Mouse (Mus musculus): ENCODE measurements at regions not wholly inside any gene's neighbourhood (a gene's known extent, or its start where the extent isn't known, plus 50 kb on each side); places are given as distances from the start of the nearest gene placed in this dataset.

GRCm38 (mm10) chr19:32921021-32921420 is 163.7 kb downstream of the Pten start:
- Histone ChIP-seq H3K27ac (replicated peaks; ENCODE audit: low read depth, low read length) (no peak overlapping the region), H3K4me3 (ENCODE audit: insufficient read depth, low read depth, low read length) (no peak overlapping the region), H3K4me1 (ENCODE audit: control insufficient read depth, insufficient read depth, insufficient read length, low read length) (no peaks in the 10 kb centered on the region; the same call in 1 of the 2 replicates)

DNA sequence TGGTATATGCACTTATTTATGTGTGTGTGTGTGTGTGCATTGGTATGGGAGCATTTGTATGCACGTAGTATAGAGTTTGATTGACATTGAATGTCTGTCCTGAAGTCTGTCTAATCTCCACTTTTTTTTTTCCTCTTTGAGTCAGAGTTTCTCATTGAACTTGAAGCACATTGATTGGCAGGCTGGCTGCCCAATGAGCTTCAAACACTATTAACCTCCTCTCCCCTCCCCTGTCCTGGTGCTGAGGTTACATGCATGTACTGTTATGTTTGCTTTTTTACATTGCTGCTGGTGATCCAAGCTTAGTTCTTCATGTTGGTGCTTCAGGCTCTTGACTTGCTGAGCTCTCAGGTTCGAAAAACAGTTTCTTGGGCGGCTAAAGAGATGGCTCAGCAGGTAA is 166.6 kb downstream of the Pten start:
- no peak overlapping the region for H3K4me3 ChIP-seq (ENCODE audit: insufficient read depth, low read depth, low read length)
- H3K27ac ChIP-seq (replicated peaks; ENCODE audit: low read depth, low read length): no peak overlapping the region
- H3K4me1 ChIP-seq (ENCODE audit: control insufficient read depth, insufficient read depth, insufficient read length, low read length): no peaks in the 10 kb centered on the region; the same call in 1 of the 2 replicates

- Histone ChIP-seq H3K4me1 (ENCODE audit: control insufficient read depth, insufficient read depth, insufficient read length, low read length) (no peaks in the 10 kb centered on the region; the same call in 1 of the 2 replicates), H3K27ac (replicated peaks; ENCODE audit: low read depth, low read length) (no peak overlapping the region), H3K4me3 (ENCODE audit: insufficient read depth, low read depth, low read length) (no peak overlapping the region)
These were observed 168.6 kb downstream of the Pten start for GRCm38 (mm10) chr19:32925628-32926505.

GRCm38 (mm10) chr19:32926571-32926970 is 169.3 kb downstream of the Pten start:
- Histone ChIP-seq H3K4me3 (ENCODE audit: insufficient read depth, low read depth, low read length) (no peak overlapping the region), H3K4me1 (ENCODE audit: control insufficient read depth, insufficient read depth, insufficient read length, low read length) (no peaks in the 10 kb centered on the region; the same call in 1 of the 2 replicates), H3K27ac (replicated peaks; ENCODE audit: low read depth, low read length) (no peak overlapping the region)

DNA sequence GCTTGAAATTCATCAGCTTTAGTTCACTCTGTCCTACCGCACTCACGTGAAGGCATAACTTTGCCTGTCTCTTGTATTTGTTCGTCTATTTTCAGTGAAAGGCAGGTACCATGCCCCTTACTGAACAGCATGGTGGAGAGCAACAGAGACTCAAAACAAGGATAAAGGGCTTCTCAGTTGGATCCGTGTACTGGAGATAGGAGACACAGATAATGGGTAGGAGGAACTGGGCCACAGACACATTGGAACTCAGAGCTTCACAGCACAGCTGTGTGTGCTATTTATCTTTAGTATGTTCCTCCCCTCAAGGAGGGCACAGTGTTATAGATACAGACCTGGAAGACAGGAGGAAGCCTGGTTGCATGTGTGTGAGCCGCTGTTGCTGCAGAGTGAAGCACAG is 176.4 kb downstream of the Pten start:
- H3K27ac ChIP-seq (replicated peaks; ENCODE audit: low read depth, low read length): no peak overlapping the region
- H3K4me3 ChIP-seq (ENCODE audit: insufficient read depth, low read depth, low read length): no peak overlapping the region
- no peaks in the 10 kb centered on the region; the same call in 1 of the 2 replicates for H3K4me1 ChIP-seq (ENCODE audit: control insufficient read depth, insufficient read depth, insufficient read length, low read length)

DNA sequence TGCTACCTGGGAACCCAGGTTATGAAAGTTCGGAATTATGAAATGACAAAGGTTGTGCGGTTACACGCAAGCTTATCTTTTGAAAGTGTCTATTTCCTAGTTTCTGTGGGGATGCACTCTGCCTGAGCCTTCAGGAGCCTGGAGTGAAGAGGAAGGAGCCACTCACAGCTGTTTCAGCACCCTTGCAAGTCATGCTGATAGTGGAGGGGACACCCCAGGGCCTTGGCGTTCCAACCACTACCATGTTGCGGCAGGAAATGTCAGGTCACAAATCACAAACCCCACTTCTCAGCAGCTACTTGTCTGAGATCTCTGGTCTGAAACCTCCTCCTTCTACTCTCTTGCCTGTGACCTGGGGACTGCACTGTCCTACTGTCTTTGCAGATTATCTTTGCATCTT is 178.3 kb downstream of the Pten start:
- peaks cover 2% of the 10 kb centered on the region; the same call in 1 of the 2 replicates for H3K4me1 ChIP-seq (ENCODE audit: control insufficient read depth, insufficient read depth, insufficient read length, low read length)
- H3K27ac ChIP-seq (replicated peaks; ENCODE audit: low read depth, low read length): no peak overlapping the region
- no peak overlapping the region for H3K4me3 ChIP-seq (ENCODE audit: insufficient read depth, low read depth, low read length)

- H3K4me1 ChIP-seq (ENCODE audit: control insufficient read depth, insufficient read depth, insufficient read length, low read length): peaks cover 2% of the 10 kb centered on the region; the same call in 1 of the 2 replicates
- H3K4me3 ChIP-seq (ENCODE audit: insufficient read depth, low read depth, low read length): no peak overlapping the region
- H3K27ac ChIP-seq (replicated peaks; ENCODE audit: low read depth, low read length): no peak overlapping the region
These were observed 180.3 kb downstream of the Pten start for GRCm38 (mm10) chr19:32937591-32937990.

DNA sequence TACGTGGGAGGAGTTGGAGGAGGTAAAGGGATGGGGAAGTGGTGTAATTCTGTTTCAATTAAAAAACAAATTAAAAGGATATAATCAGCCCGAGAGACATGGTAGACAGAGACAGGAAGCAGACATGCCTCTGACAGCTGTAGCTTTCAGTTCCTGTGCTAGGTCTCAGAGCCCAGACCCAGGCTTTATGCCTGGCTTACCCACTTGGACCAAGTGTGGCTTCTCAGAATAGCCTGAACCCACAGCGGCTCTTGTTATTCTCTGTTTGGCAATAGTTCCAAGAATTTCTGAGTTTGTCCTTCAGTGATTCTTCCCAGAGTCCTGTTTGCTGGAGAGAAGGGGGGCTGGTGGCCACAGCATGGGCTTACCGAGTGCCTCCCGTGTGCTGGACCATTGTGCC is 182.4 kb downstream of the Pten start:
- H3K4me1 ChIP-seq (ENCODE audit: control insufficient read depth, insufficient read depth, insufficient read length, low read length): peaks cover 2% of the 10 kb centered on the region; the same call in 1 of the 2 replicates
- peak overlapping the region; percentile 73 for H3K27ac ChIP-seq (replicated peaks; ENCODE audit: low read depth, low read length)
- H3K4me3 ChIP-seq (ENCODE audit: insufficient read depth, low read depth, low read length): no peak overlapping the region

DNA sequence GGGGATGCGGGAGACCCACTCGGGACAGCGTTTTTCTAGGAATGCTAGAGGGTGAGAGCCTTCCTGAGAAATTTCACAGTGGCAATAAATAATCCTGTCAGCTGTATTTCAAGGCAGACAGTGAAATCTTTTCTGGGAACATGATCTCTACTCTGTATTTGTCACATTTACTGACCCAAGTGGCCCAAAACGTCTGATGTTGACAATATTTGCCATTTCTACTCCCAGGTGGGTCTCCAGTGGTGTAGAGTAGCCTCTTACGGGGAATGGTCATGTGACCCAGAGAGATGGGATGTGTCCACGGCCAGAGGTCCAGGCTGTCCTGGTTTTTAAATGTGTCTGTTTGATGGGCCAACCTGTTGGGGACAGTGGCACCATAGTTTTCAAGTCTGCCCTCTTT is 183.5 kb downstream of the Pten start:
- Histone ChIP-seq H3K27ac (replicated peaks; ENCODE audit: low read depth, low read length) (peak overlapping the region; percentile 52; the same call in 1 of the 2 replicates), H3K4me1 (ENCODE audit: control insufficient read depth, insufficient read depth, insufficient read length, low read length) (peaks cover 2% of the 10 kb centered on the region; the same call in 1 of the 2 replicates), H3K4me3 (ENCODE audit: insufficient read depth, low read depth, low read length) (no peak overlapping the region)

GRCm38 (mm10) chr19:32943594-32944230 is 186.4 kb downstream of the Pten start:
- H3K4me1 ChIP-seq (ENCODE audit: control insufficient read depth, insufficient read depth, insufficient read length, low read length): peaks cover 2% of the 10 kb centered on the region; the same call in 1 of the 2 replicates
- H3K4me3 ChIP-seq (ENCODE audit: insufficient read depth, low read depth, low read length): no peak overlapping the region
- no peak overlapping the region for H3K27ac ChIP-seq (replicated peaks; ENCODE audit: low read depth, low read length)

GRCm38 (mm10) chr19:32947081-32947855 is 190.0 kb downstream of the Pten start:
- Histone ChIP-seq H3K4me3 (ENCODE audit: insufficient read depth, low read depth, low read length) (no peak overlapping the region), H3K4me1 (ENCODE audit: control insufficient read depth, insufficient read depth, insufficient read length, low read length) (no peaks in the 10 kb centered on the region; the same call in 1 of the 2 replicates), H3K27ac (replicated peaks; ENCODE audit: low read depth, low read length) (no peak overlapping the region)

GRCm38 (mm10) chr19:32950252-32950651 is 193.0 kb downstream of the Pten start:
- Histone ChIP-seq H3K4me3 (ENCODE audit: insufficient read depth, low read depth, low read length) (no peak overlapping the region), H3K27ac (replicated peaks; ENCODE audit: low read depth, low read length) (no peak overlapping the region), H3K4me1 (ENCODE audit: control insufficient read depth, insufficient read depth, insufficient read length, low read length) (peaks cover 3% of the 10 kb centered on the region; the same call in 1 of the 2 replicates)

DNA sequence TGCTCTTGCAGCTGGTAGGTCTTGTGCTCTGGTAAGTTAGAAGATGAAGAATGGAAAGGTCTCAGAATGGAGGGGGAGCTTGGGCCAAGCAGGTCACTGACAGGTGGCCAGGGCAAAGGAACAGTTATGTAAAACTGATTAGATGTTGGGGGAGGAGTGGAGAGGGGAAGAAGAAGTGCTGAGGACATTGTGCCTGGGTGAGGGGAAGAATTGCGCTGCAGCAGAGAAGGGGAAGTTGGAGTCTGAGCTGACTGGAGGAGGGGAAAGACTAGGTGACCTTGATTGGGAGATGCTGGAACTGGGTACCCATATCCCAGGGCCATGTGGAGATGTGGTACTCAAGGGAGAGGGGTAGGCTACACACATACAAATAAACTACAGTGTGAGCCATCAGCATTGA is 193.5 kb downstream of the Pten start:
- no peak overlapping the region for H3K27ac ChIP-seq (replicated peaks; ENCODE audit: low read depth, low read length)
- no peak overlapping the region for H3K4me3 ChIP-seq (ENCODE audit: insufficient read depth, low read depth, low read length)
- H3K4me1 ChIP-seq (ENCODE audit: control insufficient read depth, insufficient read depth, insufficient read length, low read length): peaks cover 3% of the 10 kb centered on the region; the same call in 1 of the 2 replicates

GRCm38 (mm10) chr19:32952425-32952824 is 195.1 kb downstream of the Pten start:
- no peak overlapping the region for H3K4me3 ChIP-seq (ENCODE audit: insufficient read depth, low read depth, low read length)
- H3K4me1 ChIP-seq (ENCODE audit: control insufficient read depth, insufficient read depth, insufficient read length, low read length): peaks cover 3% of the 10 kb centered on the region; the same call in 1 of the 2 replicates
- no peak overlapping the region for H3K27ac ChIP-seq (replicated peaks; ENCODE audit: low read depth, low read length)

Data from brown adipose tissue, adult 24 weeks (tissue).